ENCODE assay signal across 10 mouse cellular contexts in the genomic region with DNA sequence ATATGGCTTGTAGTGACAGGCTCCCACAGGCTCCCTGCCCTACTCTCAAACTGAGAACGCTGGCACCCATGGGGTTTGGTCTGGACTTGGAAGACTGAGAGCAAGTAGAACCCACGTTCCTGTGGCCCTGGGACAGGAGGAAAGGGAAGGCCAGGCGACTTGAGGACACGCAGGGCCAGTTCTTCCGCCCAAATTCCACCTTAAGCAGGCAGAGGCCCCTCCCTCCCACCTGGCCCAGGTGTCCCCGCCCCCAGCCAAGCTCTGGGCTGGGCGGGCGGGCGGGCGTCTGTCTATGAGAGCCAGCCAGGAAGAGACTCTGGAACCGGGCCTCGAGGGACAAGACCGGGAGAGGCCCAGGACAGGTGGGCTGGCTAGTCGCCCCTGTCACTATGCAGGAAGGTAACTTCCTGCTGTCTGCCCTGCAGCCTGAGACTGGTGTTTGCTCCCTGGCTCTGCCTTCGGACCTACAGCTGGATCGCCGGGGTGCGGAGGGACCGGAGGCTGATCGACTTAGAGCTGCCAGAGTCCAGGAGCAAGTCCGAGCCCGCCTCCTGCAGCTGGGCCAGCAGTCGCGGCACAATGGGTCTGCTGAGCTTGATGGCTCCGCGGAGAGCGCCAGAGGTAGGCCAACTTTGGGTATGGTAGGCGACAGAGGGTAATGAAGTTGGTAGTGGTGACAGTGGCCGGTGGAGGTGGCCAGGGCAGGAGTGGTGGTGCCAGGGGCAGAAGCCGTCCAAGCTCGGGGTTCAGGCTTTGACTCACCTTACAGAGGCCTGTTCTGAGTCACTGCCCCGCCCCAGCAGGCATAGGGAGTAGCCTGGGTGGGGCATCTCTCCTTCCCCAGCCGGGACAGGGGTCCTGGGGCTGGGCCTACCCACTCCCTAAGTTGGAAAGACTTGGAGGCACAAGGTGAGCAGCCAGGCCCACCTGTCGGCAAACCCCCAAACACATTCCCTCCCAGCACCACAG. TPM values are rescaled to one million over a fixed set of nuclear protein-coding genes. Genes with fewer than 3 reads are reported as not detected.
DNase-seq lines count a peak whose midpoint lies in the region; ATAC-seq lines count a peak whose summit lies in the region.
"Had no signal": no experiment of that assay in that cellular context is flagged by ENCODE, and none has a peak within 500 bp of the region (broad histone marks: within the 10 kb centered on the region; RNA-seq: fewer than 3 reads in every experiment).

No protein-coding gene starts in this region.

- 22% methylated on average over 34 of the region's 34 CpGs for WGBS in heart, embryonic 10.5 days
- WGBS in intestine, embryonic 15.5 days, result 19% methylated on average over 34 of the region's 34 CpGs
- 22% methylated on average over 34 of the region's 34 CpGs for WGBS in limb, embryonic 13.5 days
- WGBS in stomach, embryonic 14.5 days, result 21% methylated on average over 30 of the region's 34 CpGs

- no peak for DNase-seq in heart, embryonic 10.5 days (ENCODE audit: low spot score)
- no peak for DNase-seq in heart, postnatal 4 days
- DNase-seq in retina, postnatal 1 day, result no peak
- no peak for DNase-seq in layer of hippocampus, adult 9-10 months (ENCODE audit: low spot score)
- no peak for DNase-seq in left cerebral cortex, adult 9 months (ENCODE audit: low spot score in 2 of 2)

- peak overlapping the region; percentile 62 for H3K9ac ChIP-seq in intestine, embryonic 15.5 days
- H3K9ac ChIP-seq in limb, embryonic 13.5 days, result peak overlapping the region; percentile 53
- peak overlapping the region; percentile 36 for H3K9ac ChIP-seq in stomach, embryonic 14.5 days (replicated peaks; ENCODE audit: low read depth, low read length)

- peaks cover 87% of the 10 kb centered on the region for H3K27me3 ChIP-seq in heart, embryonic 10.5 days (ENCODE audit: insufficient read depth, poor library complexity, severe bottlenecking)
- no peaks in the 10 kb centered on the region for H3K27me3 ChIP-seq in intestine, embryonic 15.5 days (replicated peaks)
- peaks cover 25% of the 10 kb centered on the region for H3K27me3 ChIP-seq in limb, embryonic 13.5 days
- H3K27me3 ChIP-seq in stomach, embryonic 14.5 days (ENCODE audit: control insufficient read depth, insufficient read depth, low read length), result no peaks in the 10 kb centered on the region

- peaks cover 5% of the 10 kb centered on the region; the same call in 1 of the 2 replicates for H3K4me1 ChIP-seq in heart, embryonic 10.5 days
- H3K4me1 ChIP-seq in intestine, embryonic 15.5 days (replicated peaks), result peaks cover 8% of the 10 kb centered on the region; the same call in 1 of the 2 replicates
- H3K4me1 ChIP-seq in limb, embryonic 13.5 days, result peaks cover 7% of the 10 kb centered on the region; the same call in 1 of the 2 replicates
- no peaks in the 10 kb centered on the region for H3K4me1 ChIP-seq in stomach, embryonic 14.5 days (ENCODE audit: control insufficient read depth, insufficient read depth, low read length)

- peak overlapping the region; percentile 36 for H3K4me3 ChIP-seq in heart, embryonic 10.5 days
- peak overlapping the region; percentile 42 for H3K4me3 ChIP-seq in intestine, embryonic 15.5 days (replicated peaks)
- peak overlapping the region; percentile 35 for H3K4me3 ChIP-seq in limb, embryonic 13.5 days
- peak overlapping the region; percentile 28 for H3K4me3 ChIP-seq in stomach, embryonic 14.5 days (ENCODE audit: low read depth, low read length)

- peak overlapping the region; percentile 51 for H3K4me2 ChIP-seq in intestine, embryonic 15.5 days (replicated peaks)
- H3K4me2 ChIP-seq in limb, embryonic 13.5 days (replicated peaks), result peak overlapping the region; percentile 44
- H3K4me2 ChIP-seq in stomach, embryonic 14.5 days (replicated peaks; ENCODE audit: low read depth, low read length), result peak overlapping the region; percentile 35

- H3K27ac ChIP-seq in heart, embryonic 10.5 days, result peak overlapping the region; percentile 57; the same call in 1 of the 2 replicates
- H3K27ac ChIP-seq in intestine, embryonic 15.5 days, result peak overlapping the region; percentile 78
- peak overlapping the region; percentile 61; the same call in 1 of the 2 replicates for H3K27ac ChIP-seq in limb, embryonic 13.5 days
- peak overlapping the region; percentile 63 for H3K27ac ChIP-seq in stomach, embryonic 14.5 days (ENCODE audit: low read length)

- H3K9me3 ChIP-seq in heart, embryonic 10.5 days, result no peaks in the 10 kb centered on the region
- H3K9me3 ChIP-seq in intestine, embryonic 15.5 days, result no peaks in the 10 kb centered on the region
- H3K9me3 ChIP-seq in limb, embryonic 13.5 days, result no peaks in the 10 kb centered on the region
- no peaks in the 10 kb centered on the region for H3K9me3 ChIP-seq in stomach, embryonic 14.5 days (ENCODE audit: control insufficient read depth, low read depth, low read length)

- peak; percentile 94 for ATAC-seq in intestine, embryonic 15.5 days
- no peak for ATAC-seq in limb, embryonic 13.5 days (ENCODE audit: low FRiP score, low read depth)
- ATAC-seq in stomach, embryonic 14.5 days (ENCODE audit: insufficient number of reproducible peaks, insufficient read depth, low FRiP score, low read depth), result peak; percentile 65

- no peaks in the 10 kb centered on the region for H3K36me3 ChIP-seq in heart, embryonic 10.5 days
- H3K36me3 ChIP-seq in intestine, embryonic 15.5 days, result no peaks in the 10 kb centered on the region
- H3K36me3 ChIP-seq in limb, embryonic 13.5 days, result no peaks in the 10 kb centered on the region
- H3K36me3 ChIP-seq in stomach, embryonic 14.5 days (ENCODE audit: control insufficient read depth, insufficient read depth, low read length), result no peaks in the 10 kb centered on the region

RNA-seq across cellular contexts. Expression of gene Pkp3, which starts 1.7 kb away (rescaled TPM):
- 0.94 and 3.4 TPM in 2 replicates for polyA plus RNA-seq in heart, embryonic 10.5 days (2016; fragmentation: Nextera tagmentation; extraction: Ambion mirVana)
- under 1 TPM in 1 of 2 experiments, not detected in 1; 0.23 TPM for total RNA-seq in heart, postnatal 4 days (2021)
- 24.6 and 26.1 TPM in 2 replicates for polyA plus RNA-seq in intestine, embryonic 15.5 days (2015; fragmentation: Nextera tagmentation; extraction: Ambion mirVana)
- 23.9 and 25.5 TPM in 2 replicates for polyA plus RNA-seq in limb, embryonic 13.5 days (2015; fragmentation: Nextera tagmentation; extraction: Ambion mirVana)
- polyA plus RNA-seq in stomach, embryonic 14.5 days (2014; fragmentation: Nextera tagmentation; extraction: Ambion mirVana), result 20.2 and 21.1 TPM in 2 replicates

RNA-seq across cellular contexts. Expression of gene B4galnt4, which starts 18.9 kb away (rescaled TPM):
- 2.6 and 12.7 TPM in 2 replicates for polyA plus RNA-seq in heart, embryonic 10.5 days (2016; fragmentation: Nextera tagmentation; extraction: Ambion mirVana)
- under 1 TPM; 0.26 to 0.54 TPM for total RNA-seq in heart, postnatal 4 days (2021)
- polyA plus RNA-seq in intestine, embryonic 15.5 days (2015; fragmentation: Nextera tagmentation; extraction: Ambion mirVana), result 7.9 and 10.7 TPM in 2 replicates
- 21.5 and 26.9 TPM in 2 replicates for polyA plus RNA-seq in limb, embryonic 13.5 days (2015; fragmentation: Nextera tagmentation; extraction: Ambion mirVana)
- polyA plus RNA-seq in stomach, embryonic 14.5 days (2014; fragmentation: Nextera tagmentation; extraction: Ambion mirVana), result 8.6 and 10.3 TPM in 2 replicates

RNA-seq across cellular contexts. Expression of gene Sigirr, which starts 20.6 kb away (rescaled TPM):
- polyA plus RNA-seq in heart, embryonic 10.5 days (2016; fragmentation: Nextera tagmentation; extraction: Ambion mirVana), result 3.0 and 5.7 TPM in 2 replicates
- total RNA-seq in heart, postnatal 4 days (2021), result 1 to 10 TPM; 3.3 to 4.3 TPM
- polyA plus RNA-seq in intestine, embryonic 15.5 days (2015; fragmentation: Nextera tagmentation; extraction: Ambion mirVana), result 17.8 and 20.5 TPM in 2 replicates
- 2.7 and 3.1 TPM in 2 replicates for polyA plus RNA-seq in limb, embryonic 13.5 days (2015; fragmentation: Nextera tagmentation; extraction: Ambion mirVana)
- 7.1 and 7.4 TPM in 2 replicates for polyA plus RNA-seq in stomach, embryonic 14.5 days (2014; fragmentation: Nextera tagmentation; extraction: Ambion mirVana)

RNA-seq across cellular contexts. Expression of gene Ano9, which starts 37.8 kb away (rescaled TPM):
- polyA plus RNA-seq in heart, embryonic 10.5 days (2016; fragmentation: Nextera tagmentation; extraction: Ambion mirVana), result 0.42 and 0.97 TPM in 2 replicates
- under 1 TPM in 1 of 2 experiments, not detected in 1; 0.20 TPM for total RNA-seq in heart, postnatal 4 days (2021)
- polyA plus RNA-seq in intestine, embryonic 15.5 days (2015; fragmentation: Nextera tagmentation; extraction: Ambion mirVana), result 29.5 and 35.3 TPM in 2 replicates
- polyA plus RNA-seq in limb, embryonic 13.5 days (2015; fragmentation: Nextera tagmentation; extraction: Ambion mirVana), result 1.3 and 2.1 TPM in 2 replicates
- 11.9 and 12.2 TPM in 2 replicates for polyA plus RNA-seq in stomach, embryonic 14.5 days (2014; fragmentation: Nextera tagmentation; extraction: Ambion mirVana)
- total RNA-seq: megakaryocyte-erythroid progenitor cell, adult 5-6 weeks had no signal
- polyA plus RNA-seq: C2C12 had no signal

RNA-seq across cellular contexts. Expression of gene Ptdss2, which starts 42.4 kb away (rescaled TPM):
- polyA plus RNA-seq in heart, embryonic 10.5 days (2016; fragmentation: Nextera tagmentation; extraction: Ambion mirVana), result 87.8 and 91.1 TPM in 2 replicates
- total RNA-seq in heart, postnatal 4 days (2021), result 10 to 100 TPM; 40.2 to 42.5 TPM
- polyA plus RNA-seq in intestine, embryonic 15.5 days (2015; fragmentation: Nextera tagmentation; extraction: Ambion mirVana), result 58.0 and 59.7 TPM in 2 replicates
- polyA plus RNA-seq in limb, embryonic 13.5 days (2015; fragmentation: Nextera tagmentation; extraction: Ambion mirVana), result 85.5 and 89.2 TPM in 2 replicates
- polyA plus RNA-seq in stomach, embryonic 14.5 days (2014; fragmentation: Nextera tagmentation; extraction: Ambion mirVana), result 65.1 and 67.3 TPM in 2 replicates
